Mouse (Mus musculus) natural killer cell, adult 2 months (primary cell): ENCODE measurements at regions not wholly inside any gene's neighbourhood (a gene's known extent, or its start where the extent isn't known, plus 50 kb on each side); places are given as distances from the start of the nearest gene placed in this dataset.

ENCODE experiments used
- DNase-seq, 2 experiments: peaks; one replicate each; pipeline ENCODE4 v3.0.0; 2022; ENCODE audit warnings: low spot score in 2 of 2

GRCm38 (mm10) chr10:37449894-37450293, 311.2 kb upstream of the Marcks start:
- no peak for DNase-seq

- DNase-seq: no peak
These were observed 308.8 kb upstream of the Marcks start for GRCm38 (mm10) chr10:37447333-37448204.

DNA sequence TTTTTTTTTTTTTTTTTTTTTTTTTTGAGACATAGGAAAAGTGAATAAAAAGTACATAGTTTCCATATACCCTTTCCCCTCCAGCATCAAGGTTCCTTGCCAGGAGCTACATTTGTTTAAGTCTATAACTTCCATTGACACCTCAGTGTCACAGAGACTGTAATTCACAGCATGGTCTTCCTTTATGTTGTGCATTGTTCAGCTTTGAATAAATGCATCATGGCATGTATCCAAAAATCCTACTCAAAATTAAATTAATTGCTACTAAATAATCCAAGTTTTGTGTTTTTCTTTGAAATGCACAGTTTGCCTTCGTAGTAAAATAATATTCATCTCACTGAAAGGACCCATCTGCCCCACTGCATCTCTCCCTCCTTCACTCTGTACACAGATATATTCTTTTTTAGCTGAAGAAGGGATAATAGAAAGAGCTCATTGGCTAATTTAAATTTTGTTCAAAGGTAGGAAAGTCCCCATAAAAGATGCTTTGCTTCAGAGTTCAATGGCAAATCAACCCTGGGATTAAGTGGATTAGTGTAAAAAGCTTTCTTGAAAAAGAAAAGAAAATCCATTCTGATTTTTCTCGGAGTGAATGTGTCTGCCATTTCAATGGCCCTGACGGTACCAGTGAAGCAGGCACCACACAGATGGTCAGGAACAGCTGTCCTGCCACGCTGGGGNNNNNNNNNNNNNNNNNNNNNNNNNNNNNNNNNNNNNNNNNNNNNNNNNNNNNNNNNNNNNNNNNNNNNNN, 301.3 kb upstream of the Marcks start:
- no peak for DNase-seq

DNA sequence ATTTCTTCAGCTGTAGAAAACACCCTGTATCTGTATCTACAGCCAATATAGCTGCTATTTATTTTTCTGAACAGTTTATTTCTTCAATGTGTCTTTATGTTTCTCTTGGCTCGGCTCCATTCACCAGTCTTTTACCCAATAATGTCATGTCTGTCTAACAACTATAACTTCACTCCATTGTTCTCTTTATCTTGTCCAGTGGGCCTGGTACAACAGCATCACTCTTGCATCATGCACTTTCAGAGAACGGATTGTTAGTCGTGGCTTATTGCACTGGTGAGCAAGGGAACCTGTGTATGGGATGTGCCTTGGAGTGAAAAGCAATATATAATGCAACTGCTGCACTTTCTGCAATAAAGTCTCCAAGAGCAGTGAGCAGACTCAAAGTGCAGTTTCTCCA, 299.6 kb upstream of the Marcks start:
- DNase-seq: no peak

DNA sequence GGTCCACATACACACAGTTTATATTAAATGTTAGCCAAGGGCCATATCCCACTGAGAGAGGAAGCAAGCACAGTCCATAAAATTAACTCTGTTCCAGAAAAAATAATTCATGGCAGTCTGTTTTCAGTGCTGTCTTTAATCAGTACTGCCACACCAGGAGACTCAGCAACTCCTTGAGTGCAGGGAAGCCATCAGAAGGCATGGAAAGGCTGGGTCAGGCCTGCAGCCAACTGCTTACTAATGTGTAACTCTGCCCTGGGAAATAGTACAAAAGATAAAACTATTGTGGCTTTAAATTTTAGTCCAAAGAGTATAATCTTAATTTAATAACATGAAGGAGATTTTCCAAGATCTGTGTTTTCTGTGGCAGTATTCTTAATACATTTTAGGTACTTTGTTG, 298.1 kb upstream of the Marcks start:
- DNase-seq: no peak

DNA sequence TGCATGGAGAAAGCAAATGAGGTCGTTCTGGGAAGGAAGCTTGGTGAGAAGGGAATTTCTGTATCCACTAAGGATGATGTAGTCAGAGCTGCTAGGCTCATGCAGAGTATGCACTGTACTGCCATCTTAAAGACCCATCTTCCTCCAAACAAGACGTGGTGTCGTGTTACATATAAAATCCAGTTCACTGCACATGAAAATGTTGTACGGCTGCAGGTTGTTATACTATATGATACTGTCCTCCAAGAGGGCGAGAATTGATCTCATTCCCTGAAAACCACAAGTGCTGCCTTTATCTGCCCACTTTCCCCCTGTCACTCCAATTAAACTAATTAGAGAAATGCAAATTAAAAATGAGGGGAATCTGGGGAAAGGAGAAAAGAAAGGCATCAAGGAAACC, 295.5 kb upstream of the Marcks start:
- no peak for DNase-seq

DNA sequence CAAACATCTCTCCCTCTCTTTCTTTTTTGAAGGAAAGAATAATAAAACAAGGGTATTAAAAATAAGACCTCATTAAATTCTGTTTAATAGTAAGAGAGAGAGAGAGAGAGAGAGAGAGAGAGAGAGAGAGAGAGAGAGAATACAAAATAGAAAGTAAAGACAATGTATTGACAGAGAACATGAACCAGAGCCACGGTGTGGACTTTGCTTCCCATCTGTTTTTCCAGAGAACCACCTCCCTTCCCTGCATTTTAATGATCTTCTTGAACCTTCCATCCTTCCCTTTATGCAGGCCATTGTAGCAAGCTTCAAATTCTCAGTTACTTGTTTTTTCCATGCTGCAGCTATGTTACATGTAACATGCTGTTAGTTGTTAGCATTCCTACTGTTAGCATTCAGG, 284.3 kb upstream of the Marcks start:
- no peak for DNase-seq

- no peak for DNase-seq
These were observed 283.9 kb upstream of the Marcks start for GRCm38 (mm10) chr10:37422612-37423011.

- no peak for DNase-seq
These were observed 277.6 kb upstream of the Marcks start for GRCm38 (mm10) chr10:37416321-37416720.

GRCm38 (mm10) chr10:37412401-37412800, 273.7 kb upstream of the Marcks start:
- DNase-seq: no peak

DNA sequence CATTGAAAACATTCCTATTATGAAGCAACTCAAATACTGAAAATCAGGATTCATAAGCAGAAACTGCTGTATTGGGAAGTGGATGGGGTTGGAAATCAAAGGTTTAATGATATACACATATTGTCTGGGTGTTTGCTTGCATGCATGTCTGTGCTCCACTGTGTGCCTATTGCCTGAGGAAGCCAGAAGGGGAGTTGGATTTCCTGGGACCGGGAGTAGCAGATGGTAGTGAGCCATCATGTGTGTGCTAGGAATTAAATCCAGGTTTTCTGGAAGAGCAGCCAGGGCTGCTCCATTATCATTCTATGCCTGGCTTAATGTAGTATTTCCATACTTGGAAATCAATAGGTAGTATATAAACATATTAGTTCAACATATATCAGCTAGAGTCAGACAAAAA, 271.0 kb upstream of the Marcks start:
- no peak for DNase-seq

DNA sequence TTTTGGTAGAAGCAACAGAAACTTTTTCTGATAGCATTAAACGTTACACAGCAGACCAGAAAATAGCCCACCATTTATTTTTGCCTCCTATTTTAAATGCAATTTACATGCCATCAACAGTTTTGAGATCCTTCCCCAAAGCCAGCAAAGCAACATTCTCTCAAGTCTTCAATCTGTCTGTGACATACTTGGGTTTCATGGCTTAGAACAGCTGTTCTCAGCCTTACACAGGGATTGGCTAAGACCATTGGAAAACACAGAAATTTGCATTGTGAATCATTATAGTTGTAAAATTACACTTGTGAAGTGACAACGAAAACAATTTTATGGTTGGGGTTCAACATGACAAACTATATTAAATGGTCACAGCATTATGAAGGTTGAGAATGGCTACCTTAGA, 268.8 kb upstream of the Marcks start:
- no peak for DNase-seq

- no peak for DNase-seq
These were observed 266.2 kb upstream of the Marcks start for GRCm38 (mm10) chr10:37404933-37405332.

DNA sequence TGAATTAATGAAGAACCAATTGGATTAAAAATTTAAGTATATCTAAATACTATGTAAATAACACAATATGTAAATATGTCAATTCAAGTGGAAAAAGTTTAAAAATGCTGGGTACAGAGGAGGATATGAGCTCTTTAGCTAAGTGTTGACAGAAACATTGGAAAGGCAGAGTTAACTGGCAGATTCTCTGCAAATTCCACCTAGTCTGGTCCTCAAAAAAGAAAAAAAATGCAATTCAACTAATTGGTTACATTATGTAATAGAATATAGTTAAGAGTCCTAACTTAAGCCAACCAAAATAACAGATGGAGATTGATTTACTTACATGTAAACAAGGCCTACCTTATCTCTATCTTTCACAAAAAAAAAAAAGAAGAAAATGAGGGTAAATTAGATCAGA, 265.7 kb upstream of the Marcks start:
- no peak for DNase-seq

DNA sequence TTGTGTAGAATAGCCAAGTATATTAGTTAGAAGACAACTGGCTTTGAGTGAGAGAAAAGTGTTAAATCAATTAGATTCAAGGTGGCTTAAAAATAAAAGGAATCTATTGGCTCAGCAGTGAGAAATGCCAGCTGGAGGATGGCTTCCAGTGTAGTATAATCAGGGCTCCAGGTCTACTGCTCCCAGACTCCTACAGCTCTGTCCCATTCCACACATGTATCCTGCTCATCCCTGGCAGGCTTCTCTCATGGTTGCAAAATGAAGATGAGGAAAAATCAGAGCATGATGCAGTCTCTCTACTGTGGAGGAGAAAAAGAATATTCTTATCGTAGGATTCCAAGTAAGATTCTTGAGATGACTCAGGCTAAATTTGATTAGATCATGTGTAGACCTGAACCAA, 263.7 kb upstream of the Marcks start:
- DNase-seq: no peak

DNA sequence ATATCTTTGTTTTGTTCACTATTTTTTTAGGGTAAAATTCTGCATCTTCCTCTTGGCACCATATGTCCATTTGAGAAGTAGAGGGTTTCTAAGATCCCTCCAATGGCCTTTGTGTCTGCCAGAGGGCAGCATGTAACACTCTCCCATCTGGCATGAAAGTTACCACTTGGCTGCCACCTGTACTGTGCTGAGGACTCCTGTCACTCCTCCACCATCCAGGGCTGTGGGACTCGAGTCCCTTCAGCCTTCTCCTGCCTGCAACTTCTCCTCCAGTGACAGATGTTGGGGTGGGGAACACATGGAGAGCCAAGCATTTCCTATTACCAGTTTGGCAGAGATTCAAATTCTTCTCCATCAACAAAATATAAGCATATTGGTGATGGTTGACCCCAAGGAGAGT, 262.3 kb upstream of the Marcks start:
- no peak for DNase-seq

- DNase-seq: no peak
These were observed 261.7 kb upstream of the Marcks start for GRCm38 (mm10) chr10:37400379-37400778.

GRCm38 (mm10) chr10:37397271-37397991, 258.7 kb upstream of the Marcks start:
- no peak for DNase-seq

- no peak for DNase-seq
These were observed 251.3 kb upstream of the Marcks start for GRCm38 (mm10) chr10:37390011-37390410.

GRCm38 (mm10) chr10:37386216-37386615, 247.5 kb upstream of the Marcks start:
- no peak for DNase-seq

GRCm38 (mm10) chr10:37380024-37380423, 241.3 kb upstream of the Marcks start:
- no peak for DNase-seq

- DNase-seq: no peak
These were observed 239.4 kb upstream of the Marcks start for GRCm38 (mm10) chr10:37378002-37378702.
